Mouse (Mus musculus) left cerebral cortex, postnatal 10 days (tissue): Measurements from ENCODE around the gene A130010J15Rik. TPM values are rescaled to one million over a fixed set of nuclear protein-coding genes. Genes with fewer than 3 reads are reported as not detected.

ENCODE experiments used
- DNase-seq, 2 experiments: peaks; one replicate each; pipeline ENCODE4 v3.0.0; 2021 to 2022; ENCODE audit warnings: low spot score in 2 of 2, mixed read lengths in 1 of 2; ENCODE audit errors: extremely low spot score in 1 of 2
- intact Hi-C: fragments of 180-260 bp; cut with DNase I; formaldehyde crosslinking; loops from one replicate; pipeline ENCODE4 v1.15.1; 2025
- total RNA-seq, 2 experiments: library from RNA; stranded (reverse); gene quantifications; 2 replicates each; pipeline ENCODE4 v1.2.3; 2021

A130010J15Rik gene
- total RNA-seq, 2 experiments from 2014 or later: 4.6 to 5.4 TPM

- DNase-seq: no peak
- intact Hi-C loops: no loop called here
These were observed 16.7 kb upstream of the A130010J15Rik start for GRCm38 (mm10) chr1:193151134-193151533.

GRCm38 (mm10) chr1:193152872-193153271 is 15.0 kb upstream of the A130010J15Rik start, which contains the start of gene Irf6:
Gene Irf6 (plus strand): TSS chr1:193153111.
- DNase-seq: no peak
- intact Hi-C loops: no loop called here

GRCm38 (mm10) chr1:193153561-193153960 is 14.3 kb upstream of the A130010J15Rik start:
- intact Hi-C loops: no loop called here
- DNase-seq: no peak

- no peak for DNase-seq
- intact Hi-C loops: no loop called here
These were observed 11.3 kb upstream of the A130010J15Rik start for GRCm38 (mm10) chr1:193156316-193157110.

GRCm38 (mm10) chr1:193157111-193157492 is 10.7 kb upstream of the A130010J15Rik start:
- intact Hi-C loops: no loop called here
- DNase-seq: no peak

GRCm38 (mm10) chr1:193159163-193159562 is 8.7 kb upstream of the A130010J15Rik start:
- intact Hi-C loops: no loop called here
- no peak for DNase-seq

GRCm38 (mm10) chr1:193159613-193160012 is 8.2 kb upstream of the A130010J15Rik start:
- intact Hi-C loops: no loop called here
- no peak for DNase-seq

GRCm38 (mm10) chr1:193160317-193161032 is 7.4 kb upstream of the A130010J15Rik start:
- peak in 1 of 2 experiments; percentile 70 for DNase-seq
- intact Hi-C loops: no loop called here

GRCm38 (mm10) chr1:193169228-193169627 is 1.4 kb downstream of the A130010J15Rik start:
- DNase-seq: no peak
- intact Hi-C loops: no loop called here

- intact Hi-C loops: no loop called here
- no peak for DNase-seq
These were observed 2.0 kb downstream of the A130010J15Rik start for GRCm38 (mm10) chr1:193169856-193170255.

GRCm38 (mm10) chr1:193172991-193173809 is 5.4 kb downstream of the A130010J15Rik start:
- peak; percentile 95 to 96 for DNase-seq
- intact Hi-C loops: no loop called here

- intact Hi-C loops: no loop called here
- DNase-seq: no peak
These were observed 5.9 kb downstream of the A130010J15Rik start for GRCm38 (mm10) chr1:193173810-193174129.

- intact Hi-C loops: no loop called here
- no peak for DNase-seq
These were observed 6.4 kb downstream of the A130010J15Rik start for GRCm38 (mm10) chr1:193174143-193174733.

- intact Hi-C loops: no loop called here
- DNase-seq: no peak
These were observed 13.3 kb downstream of the A130010J15Rik start for GRCm38 (mm10) chr1:193181104-193181503.

- intact Hi-C loops: no loop called here
These were observed 20.4 kb downstream of the A130010J15Rik start for GRCm38 (mm10) chr1:193188257-193188656.

GRCm38 (mm10) chr1:193189151-193189621 is 21.3 kb downstream of the A130010J15Rik start:
- DNase-seq: peak; percentile 23 to 86
- intact Hi-C loops: no loop called here

More at GRCm38 (mm10) chr1:193188257-193188656, 20.4 kb downstream of the A130010J15Rik start:
- no peak for DNase-seq

GRCm38 (mm10) chr1:193189771-193190170 is 21.9 kb downstream of the A130010J15Rik start:
- intact Hi-C loops: no loop called here
- DNase-seq: peak in 1 of 2 experiments; percentile 40

- DNase-seq: no peak
- intact Hi-C loops: no loop called here
These were observed 23.9 kb downstream of the A130010J15Rik start for GRCm38 (mm10) chr1:193191675-193192283.
